8 mouse cellular contexts compared by ENCODE assay signal in the genomic region with DNA sequence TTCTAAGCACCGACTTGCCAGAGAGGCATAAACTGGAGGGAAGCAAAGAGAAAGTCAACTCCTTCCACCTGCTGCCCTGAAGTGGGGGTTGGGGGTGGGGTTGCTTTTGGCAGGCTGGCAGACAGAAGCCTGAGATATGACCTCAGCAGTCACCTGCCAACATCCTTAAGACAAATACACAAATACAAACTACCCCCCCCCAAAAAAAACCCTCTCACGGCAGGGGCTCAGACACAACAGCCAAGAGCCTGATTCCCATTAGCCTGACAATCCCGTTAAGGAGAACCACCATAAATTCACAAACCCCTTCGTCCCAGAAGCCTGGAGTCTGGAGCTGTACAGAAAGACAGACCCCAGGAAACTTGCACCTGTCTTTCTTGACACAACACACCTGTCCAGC. TPM values are rescaled to one million over a fixed set of nuclear protein-coding genes. Genes with fewer than 3 reads are reported as not detected.
DNase-seq lines count a peak whose midpoint lies in the region; ATAC-seq and TF ChIP-seq lines count a peak whose summit lies in the region.

No protein-coding gene starts in this region.

- H3K9me3 ChIP-seq in heart, embryonic 12.5 days (replicated peaks) = no peaks in the 10 kb centered on the region
- no peaks in the 10 kb centered on the region for H3K9me3 ChIP-seq in heart, embryonic 14.5 days (ENCODE audit: control insufficient read depth, low read length)
- H3K9me3 ChIP-seq in liver, embryonic 13.5 days (replicated peaks) = no peaks in the 10 kb centered on the region

- H3K4me3 ChIP-seq in heart, embryonic 12.5 days = peak overlapping the region; percentile 92
- H3K4me3 ChIP-seq in heart, embryonic 14.5 days (ENCODE audit: control insufficient read depth in 1 of 2, insufficient read depth in 1 of 2, low read depth in 1 of 2, low read length in 2 of 2) = peak overlapping the region; percentile 83 to 84
- peak overlapping the region; percentile 61 for H3K4me3 ChIP-seq in liver, embryonic 13.5 days (replicated peaks)

- DNase-seq in heart, adult 9 months (ENCODE audit: low spot score in 2 of 2) = no peak
- DNase-seq in brain, embryonic 14.5 days (ENCODE audit: low read depth) = peak; percentile 52
- DNase-seq in liver, embryonic 13.5 days = no peak
- no peak for DNase-seq in right cerebral cortex, postnatal 10 days (ENCODE audit: low spot score in 2 of 2)
- no peak for DNase-seq in right cerebral cortex, postnatal 4 days

- 1% methylated on average over 4 of the region's 4 CpGs for WGBS in heart, embryonic 12.5 days
- 5% methylated on average over 4 of the region's 4 CpGs for WGBS in heart, embryonic 14.5 days
- 8% methylated on average over 4 of the region's 4 CpGs for WGBS in liver, embryonic 13.5 days (ENCODE audit: insufficient replicate concordance)

- H3K36me3 ChIP-seq in heart, embryonic 12.5 days = no peaks in the 10 kb centered on the region
- no peaks in the 10 kb centered on the region for H3K36me3 ChIP-seq in heart, embryonic 14.5 days (ENCODE audit: control insufficient read depth, insufficient read depth, low read length)
- H3K36me3 ChIP-seq in liver, embryonic 13.5 days = no peaks in the 10 kb centered on the region

- peaks cover 21% of the 10 kb centered on the region for H3K4me1 ChIP-seq in heart, embryonic 12.5 days (replicated peaks)
- peaks cover 3 to 25% of the 10 kb centered on the region in 2 experiments; a peak in 2 of 4 replicates for H3K4me1 ChIP-seq in heart, embryonic 14.5 days (ENCODE audit: control insufficient read depth in 2 of 2, insufficient read depth in 2 of 2, low read length in 2 of 2)
- H3K4me1 ChIP-seq in liver, embryonic 13.5 days (replicated peaks) = peaks cover 22% of the 10 kb centered on the region

- H3K27ac ChIP-seq in heart, embryonic 12.5 days (ENCODE audit: poor library complexity, severe bottlenecking) = peak overlapping the region; percentile 96
- peak overlapping the region; percentile 96 to 97 for H3K27ac ChIP-seq in heart, embryonic 14.5 days (replicated peaks in 1 of 2; ENCODE audit: control insufficient read depth in 1 of 2, insufficient read depth in 1 of 2, low read depth in 2 of 2, low read length in 2 of 2)
- H3K27ac ChIP-seq in liver, embryonic 13.5 days = 0 out of 2 replicates have a peak overlapping the region, but pooled peaks have one; percentile 39

- peak overlapping the region; percentile 81 for H3K4me2 ChIP-seq in heart, embryonic 12.5 days
- peak overlapping the region; percentile 95 for H3K4me2 ChIP-seq in heart, embryonic 14.5 days (ENCODE audit: low read length)
- H3K4me2 ChIP-seq in liver, embryonic 13.5 days = peak overlapping the region; percentile 64

- no peak for TF ChIP-seq POLR2A in brain, embryonic 14.5 days (IDR thresholded peaks at IDR 0.05; ENCODE audit: borderline replicate concordance, extremely low read depth, insufficient read depth, insufficient read length, poor library complexity, severe bottlenecking)

- no peaks in the 10 kb centered on the region for H3K27me3 ChIP-seq in heart, embryonic 12.5 days (replicated peaks)
- H3K27me3 ChIP-seq in heart, embryonic 14.5 days (ENCODE audit: control insufficient read depth, insufficient read depth, low read length) = no peaks in the 10 kb centered on the region
- H3K27me3 ChIP-seq in liver, embryonic 13.5 days = peaks cover 68% of the 10 kb centered on the region

- no peak for ATAC-seq in heart, embryonic 12.5 days (ENCODE audit: insufficient number of reproducible peaks, low FRiP score)
- no peak for ATAC-seq in heart, embryonic 14.5 days (ENCODE audit: insufficient number of reproducible peaks, insufficient read depth, low FRiP score, low read depth)
- no peak for ATAC-seq in liver, embryonic 13.5 days (ENCODE audit: low read depth)
- no peak for ATAC-seq in frontal cortex, adult (ENCODE audit: low TSS enrichment)

- H3K9ac ChIP-seq in heart, embryonic 12.5 days = peak overlapping the region; percentile 97
- H3K9ac ChIP-seq in heart, embryonic 14.5 days (ENCODE audit: low read length) = peak overlapping the region; percentile 96
- H3K9ac ChIP-seq in liver, embryonic 13.5 days = peak overlapping the region; percentile 70

- no peak for TF ChIP-seq CTCF in brain, embryonic 14.5 days (IDR thresholded peaks at IDR 0.05; ENCODE audit: borderline replicate concordance, extremely low read depth, insufficient read depth, insufficient read length)

RNA-seq across cellular contexts. Expression of gene Prox1, which starts 2.4 kb away (rescaled TPM):
- polyA plus RNA-seq in heart, embryonic 12.5 days (2016; fragmentation: Nextera tagmentation; extraction: Ambion mirVana) = 26.5 and 29.6 TPM in 2 replicates
- polyA plus RNA-seq in brain, embryonic 14.5 days (2012; rRNA removed) = 11.3 and 14.5 TPM in 2 replicates
- 21.0 and 21.7 TPM in 2 replicates for polyA plus RNA-seq in heart, embryonic 14.5 days (2014; fragmentation: Nextera tagmentation; extraction: Ambion mirVana)
- polyA plus RNA-seq in liver, embryonic 13.5 days (2015; fragmentation: Nextera tagmentation; extraction: Ambion mirVana) = 4.1 and 6.4 TPM in 2 replicates

Comparison
In these comparisons a context has a peak if more than half of its experiments do, and no peak if none do; other contexts are left out.
1. H3K27ac ChIP-seq: peak in every context shown above with its lines; median percentile 96 in heart, embryonic 14.5 days; 96 in heart, embryonic 12.5 days; 39 in liver, embryonic 13.5 days.